Mouse (Mus musculus) spleen, embryonic (tissue): Measurements from ENCODE around the gene Gp9.
"Not testable (repeated sequence)": the region's sequence is repeated elsewhere in the genome, so short reads cannot be mapped to it uniquely, and the experiment has no call there.

Source experiments
- CTCF ChIA-PET: fragments of 350-600 bp; sonication (Branson Sonifier 250); formaldehyde crosslinking; loops from one replicate; lab custom pipeline; 2022; lab: Charles Lee

The Gp9 gene

DNA sequence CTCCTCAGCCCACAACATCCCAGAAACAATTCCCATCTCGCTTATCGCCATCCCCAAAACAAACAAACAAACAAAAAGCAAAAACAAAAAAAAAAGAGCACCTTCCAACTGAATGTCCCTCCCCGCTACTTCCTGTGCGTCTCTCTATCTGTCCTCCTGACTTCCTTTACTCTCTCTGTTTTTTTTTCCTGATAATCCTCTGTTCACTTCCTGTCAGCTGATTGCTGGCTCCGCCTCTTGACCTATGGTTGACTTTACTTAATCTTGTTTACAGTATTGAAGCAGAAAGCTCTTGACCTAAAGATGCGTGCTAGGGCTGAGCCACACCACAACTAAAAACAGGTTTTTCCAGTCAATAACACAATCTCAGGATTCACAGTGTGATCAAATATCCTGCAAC is 29.3 kb upstream of the Gp9 start:
- CTCF ChIA-PET = interaction anchor here (0.7 kb wide), 1 partner anchor 162 kb away, joined by 4 read pairs; no protein-coding TSS in a partner anchor

DNA sequence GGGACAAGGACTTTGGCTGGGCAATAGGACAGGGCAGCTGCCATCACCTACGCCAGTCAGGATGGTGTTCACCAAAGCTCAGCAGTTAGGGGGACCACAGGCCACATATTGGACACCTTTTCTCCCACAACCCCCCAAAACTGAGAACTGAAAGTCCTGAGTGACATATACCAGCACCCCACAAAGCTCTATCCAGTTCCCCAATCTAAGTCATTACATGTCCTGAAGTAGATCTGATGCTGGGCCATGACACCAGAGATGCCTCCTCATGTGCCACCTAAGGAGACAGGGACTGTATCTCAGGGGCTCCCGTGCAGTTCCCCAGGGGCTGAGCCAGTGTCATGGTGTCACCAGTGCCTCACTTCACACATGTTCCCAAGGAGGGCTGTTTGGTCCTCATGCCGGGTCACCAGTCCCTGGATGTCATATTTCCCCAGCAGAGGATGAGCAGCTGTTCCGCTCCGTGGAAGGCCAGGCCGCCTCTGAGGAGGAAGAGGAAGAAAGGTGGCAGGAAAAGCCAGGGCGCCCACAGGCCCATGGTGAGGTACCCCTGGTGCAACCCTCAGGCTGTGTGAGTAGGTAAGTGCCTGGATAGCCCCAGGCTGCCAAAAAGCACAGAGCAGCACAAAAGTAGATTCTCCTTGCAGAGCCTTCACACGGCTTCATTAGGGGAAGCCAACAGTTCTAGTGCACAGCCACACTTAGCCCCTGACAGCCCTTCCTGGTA is 27.5 kb upstream of the Gp9 start:
- CTCF ChIA-PET = interaction anchor here (0.9 kb wide), 1 partner anchor 9 kb away, joined by 4 read pairs; no protein-coding TSS in a partner anchor

DNA sequence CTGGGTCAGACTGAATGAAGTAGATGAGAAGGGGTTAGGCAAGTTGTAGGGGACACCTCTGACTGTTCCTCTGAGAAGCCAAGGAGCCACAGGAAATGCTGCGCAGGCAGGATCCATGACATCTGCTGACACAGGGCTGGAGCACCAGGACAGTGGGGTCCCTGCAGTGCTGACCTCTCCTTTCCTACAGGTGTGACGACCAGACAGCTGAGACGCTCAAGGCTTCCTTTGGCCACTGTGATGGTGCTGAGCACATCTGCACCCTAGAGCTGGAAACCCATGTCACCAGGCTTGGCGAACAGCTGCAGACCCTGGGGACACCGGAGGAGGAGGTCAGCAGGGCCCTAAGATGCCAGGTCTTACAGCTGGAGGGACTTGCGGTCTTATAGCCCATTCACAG is 26.3 kb upstream of the Gp9 start:
- CTCF ChIA-PET = no interaction called here

DNA sequence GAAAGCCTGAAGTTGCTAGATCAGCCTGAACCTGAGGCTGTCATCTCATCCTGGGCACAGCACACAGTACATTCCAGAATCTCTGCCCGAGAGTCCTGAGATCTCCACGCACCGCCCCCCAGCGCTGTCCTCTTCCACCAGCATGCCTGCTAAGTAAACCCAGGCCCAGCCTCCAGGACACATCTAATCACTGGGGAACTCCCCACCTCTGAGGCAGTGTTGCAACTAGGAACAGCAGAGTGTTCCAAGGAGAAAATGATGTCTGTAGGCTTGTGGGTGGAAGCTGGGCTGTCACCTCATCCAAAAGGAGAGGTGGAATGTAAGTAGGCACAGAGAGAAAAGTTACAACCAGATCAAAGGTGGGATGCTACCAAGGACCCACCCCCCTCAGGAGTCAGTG is 22.7 kb upstream of the Gp9 start:
- CTCF ChIA-PET = no interaction called here

DNA sequence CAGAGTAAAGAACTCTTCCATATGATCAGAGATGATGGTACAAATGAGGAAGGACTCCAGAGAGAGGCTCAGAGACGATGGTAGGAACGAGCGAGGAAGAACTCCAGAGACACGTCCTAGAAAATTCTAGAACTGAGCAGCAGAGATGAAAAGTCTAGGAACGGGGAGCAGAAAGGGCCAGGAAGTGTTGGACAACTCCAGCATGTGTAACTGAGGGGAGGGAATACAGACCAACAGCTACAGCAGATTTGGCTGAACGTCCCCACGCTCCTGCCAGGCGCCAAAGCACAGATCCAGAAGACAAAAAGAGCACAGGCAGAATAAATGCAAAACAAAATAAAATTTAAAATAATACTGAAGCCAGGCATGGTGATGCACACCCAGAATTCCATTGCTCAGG is 21.0 kb upstream of the Gp9 start:
- CTCF ChIA-PET = no interaction called here

DNA sequence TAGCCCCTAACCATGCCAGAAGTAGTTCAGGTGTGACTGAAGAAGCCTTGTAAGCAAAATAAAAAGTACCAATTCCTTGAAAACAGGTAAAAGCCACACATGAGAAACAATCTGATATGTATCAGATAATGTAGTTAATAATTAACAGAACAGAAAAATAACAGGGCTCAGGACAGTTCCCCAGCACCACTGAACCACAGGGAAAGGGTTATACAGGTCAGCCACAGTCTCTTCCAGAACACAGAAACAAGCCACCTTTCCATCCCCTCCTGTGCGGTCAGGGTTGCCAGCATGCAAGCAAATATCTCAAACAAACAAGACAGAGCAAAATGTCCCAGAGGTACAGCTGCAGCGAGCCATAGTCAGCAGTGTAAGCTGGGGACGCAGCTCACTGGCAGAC is 18.5 kb upstream of the Gp9 start:
- CTCF ChIA-PET = interaction anchor here (1.2 kb wide), 1 partner anchor 9 kb away, joined by 4 read pairs; no protein-coding TSS in a partner anchor

DNA sequence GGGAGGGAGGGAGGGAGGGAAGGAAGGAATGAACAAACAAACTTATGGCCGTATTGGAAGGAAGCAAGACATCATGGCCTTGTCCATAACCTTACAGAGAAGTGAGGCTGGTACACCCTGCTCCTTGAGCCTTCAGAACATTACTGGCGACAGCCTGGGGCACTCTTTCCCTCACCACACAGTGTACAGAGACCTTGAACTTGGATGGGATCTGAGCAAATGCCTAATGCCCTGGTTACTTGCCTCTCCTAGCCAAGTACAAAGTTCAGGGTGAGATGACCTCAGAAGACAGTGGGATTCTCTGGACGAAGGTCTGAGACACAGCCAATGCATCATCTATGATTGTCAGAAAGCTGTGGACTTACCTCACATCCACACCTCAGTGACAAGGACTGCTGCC is 18.0 kb upstream of the Gp9 start:
- CTCF ChIA-PET = no interaction called here

DNA sequence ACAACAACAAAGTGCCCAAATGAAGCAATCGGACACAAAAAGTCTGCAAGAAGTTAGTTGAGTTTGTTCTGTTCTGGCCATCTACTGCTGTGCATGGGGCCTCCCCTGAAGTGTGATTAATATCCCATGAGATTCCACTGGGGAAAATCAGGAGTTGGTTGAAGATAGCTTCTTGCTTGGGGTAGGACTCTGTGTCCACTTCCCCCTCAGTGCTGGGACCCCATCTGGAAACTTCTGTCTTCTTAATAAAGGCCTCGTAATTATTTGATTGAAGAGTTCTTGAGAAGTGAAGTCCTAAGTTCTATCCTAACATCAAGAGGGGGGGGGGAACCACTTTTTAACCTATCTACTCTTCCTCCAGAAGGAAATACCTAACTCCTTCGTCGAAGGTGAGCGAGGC is 15.7 kb upstream of the Gp9 start:
- CTCF ChIA-PET = interaction anchor here (0.6 to 0.7 kb wide), 2 partner anchors 239 to 704 kb away, joined by 4 read pairs; no protein-coding TSS in a partner anchor

DNA sequence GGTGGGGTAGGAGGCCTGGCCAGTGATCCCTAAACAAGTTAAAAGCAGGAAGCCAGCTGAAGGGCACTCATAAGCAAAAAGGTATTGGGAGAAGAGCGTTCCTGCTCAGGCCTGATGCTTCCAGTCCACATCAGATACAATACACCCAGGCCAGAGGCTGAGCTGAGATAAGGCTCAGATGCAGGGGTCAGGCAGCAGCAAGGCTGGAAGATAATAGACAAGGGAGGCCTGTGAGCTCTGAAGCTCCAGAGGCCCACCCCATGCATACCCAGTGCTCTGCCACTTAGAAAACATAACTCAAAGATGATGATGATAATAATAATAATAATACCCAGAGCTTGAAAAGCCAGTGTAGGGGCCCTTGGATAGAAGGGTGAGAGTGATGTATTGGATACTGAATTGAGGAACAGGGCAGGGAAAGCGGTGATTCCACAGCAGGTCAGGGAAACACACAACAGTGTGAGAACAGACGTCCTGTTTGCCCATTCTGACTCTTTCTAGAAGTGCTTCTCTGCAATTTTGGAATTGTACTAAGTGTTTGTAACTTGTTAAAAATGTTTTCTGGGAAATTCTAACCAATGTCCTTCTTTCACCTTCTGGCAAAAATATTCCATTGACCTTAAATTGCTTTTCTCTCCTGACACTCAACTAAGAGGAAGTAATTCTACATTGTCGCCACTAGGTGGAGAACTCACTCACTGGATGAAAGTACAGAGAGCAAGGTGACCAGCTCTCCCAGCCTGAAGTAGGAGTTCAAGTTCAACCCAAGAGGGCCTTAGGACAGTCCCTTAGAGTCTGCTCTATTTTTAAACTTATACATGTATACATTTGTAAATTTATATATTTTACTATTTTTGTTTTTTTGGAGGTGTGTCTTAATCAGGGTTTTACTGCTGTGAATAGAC is 14.2 kb upstream of the Gp9 start:
- CTCF ChIA-PET = no interaction called here

DNA sequence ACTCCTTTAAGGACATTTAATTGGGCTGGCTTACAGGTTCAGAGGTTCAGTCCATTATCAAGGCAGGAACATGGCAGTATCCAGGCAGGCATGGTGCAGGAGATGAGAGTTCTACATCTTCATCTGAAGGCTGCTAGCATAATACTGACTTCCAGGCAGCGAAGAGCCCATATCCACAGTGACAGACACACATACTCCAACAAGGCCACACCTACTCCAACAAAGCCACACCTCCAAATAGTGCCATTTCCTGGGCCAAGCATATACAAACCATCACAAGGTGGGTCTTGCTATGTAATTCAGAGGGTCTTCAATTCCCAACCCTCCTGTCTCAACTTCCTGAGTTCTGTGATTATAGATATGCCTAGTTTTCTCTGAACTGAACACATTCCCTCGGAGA is 13.6 kb upstream of the Gp9 start:
- CTCF ChIA-PET = not testable (repeated sequence)

DNA sequence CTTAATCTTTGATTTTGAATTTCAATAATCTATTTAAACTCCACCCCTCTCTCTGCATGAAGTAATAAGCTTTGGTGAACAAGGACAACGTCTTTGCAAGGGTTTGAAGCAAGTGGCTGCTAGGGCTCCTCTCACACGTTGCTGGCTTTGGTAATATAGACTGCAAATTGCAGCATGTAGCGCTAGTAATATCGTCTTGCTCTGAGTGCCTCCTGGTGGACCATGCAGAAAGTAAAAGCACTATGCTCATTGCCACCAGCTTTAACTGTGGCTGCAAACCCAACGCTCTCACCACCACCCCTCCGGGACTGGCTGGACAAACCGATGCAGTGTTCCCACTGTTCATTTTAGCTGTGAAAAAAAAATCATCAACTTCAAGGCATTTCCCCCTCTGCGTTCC is 7.2 kb upstream of the Gp9 start:
- CTCF ChIA-PET = interaction anchor here (0.9 kb wide), 1 partner anchor 212 kb away, joined by 15 read pairs; no protein-coding TSS in a partner anchor

DNA sequence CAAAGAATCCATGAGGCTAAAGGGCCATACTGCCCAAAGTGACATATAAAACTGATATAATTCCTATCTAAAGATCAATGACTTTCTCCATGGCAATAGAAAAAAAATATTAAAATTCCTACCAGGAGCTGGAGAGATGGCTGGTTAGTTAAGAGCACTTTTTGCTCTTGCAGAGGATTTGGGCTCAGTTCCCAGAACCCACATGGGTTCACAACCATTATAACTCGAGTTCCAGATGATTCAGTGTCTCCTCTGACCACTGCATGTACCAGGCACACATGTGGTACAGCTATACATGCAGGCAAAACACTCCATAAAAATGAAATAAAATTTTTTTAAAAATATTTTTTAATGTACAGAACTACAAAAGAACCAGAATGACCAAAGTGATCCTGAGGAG is 3.4 kb upstream of the Gp9 start:
- CTCF ChIA-PET = no interaction called here

DNA sequence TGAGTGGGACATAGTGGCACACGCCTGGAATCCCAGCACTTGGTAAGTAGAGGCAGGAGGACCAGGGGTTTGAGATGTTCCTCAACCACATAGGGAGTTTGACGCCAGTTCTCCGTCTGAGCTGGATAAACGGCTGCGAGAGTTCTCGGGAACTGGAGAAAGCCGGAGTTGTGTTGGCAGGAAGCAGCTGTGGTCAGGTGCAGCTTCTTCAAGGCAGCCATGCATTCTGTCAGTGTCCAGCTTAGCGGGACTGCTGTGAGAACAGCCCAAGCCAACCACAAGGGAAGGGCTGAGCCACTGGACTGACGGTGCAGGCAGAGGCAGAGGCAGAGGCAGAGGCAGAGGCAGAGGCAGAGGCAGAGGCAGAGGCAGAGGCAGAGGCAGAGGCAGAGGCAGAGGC is 3.0 kb upstream of the Gp9 start:
- CTCF ChIA-PET = interaction anchor here (0.5 kb wide), 1 partner anchor 222 kb away, joined by 4 read pairs; no protein-coding TSS in a partner anchor

DNA sequence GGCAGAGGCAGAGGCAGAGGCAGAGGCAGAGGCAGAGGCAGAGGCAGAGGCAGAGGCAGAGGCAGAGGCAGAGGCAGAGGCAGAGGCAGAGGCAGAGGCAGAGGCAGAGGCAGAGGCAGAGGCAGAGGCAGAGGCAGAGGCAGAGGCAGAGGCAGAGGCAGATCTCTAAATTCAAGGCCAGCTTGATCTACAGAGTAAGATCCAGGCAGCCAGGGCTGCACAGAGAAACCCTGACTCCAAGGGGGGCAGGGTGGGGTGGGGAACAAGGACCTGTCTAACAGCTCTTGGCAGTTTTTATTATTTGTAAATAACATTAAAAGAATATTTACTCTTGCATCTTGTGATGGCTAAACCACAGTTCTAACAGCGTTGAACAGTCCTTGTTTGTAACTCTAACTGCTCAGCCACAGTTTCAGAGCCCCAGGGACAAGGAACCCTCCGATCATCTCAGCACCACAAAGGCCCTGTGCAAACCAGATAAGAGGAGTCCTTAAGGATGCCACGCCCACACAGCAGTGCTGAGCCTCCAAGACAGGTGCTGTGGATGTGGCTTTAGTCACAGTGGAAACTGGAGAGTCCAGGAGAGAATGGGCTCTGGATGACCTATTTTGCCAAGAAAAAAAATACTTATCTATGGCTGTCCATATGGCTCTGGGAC is 2.2 kb upstream of the Gp9 start:
- CTCF ChIA-PET = no interaction called here

DNA sequence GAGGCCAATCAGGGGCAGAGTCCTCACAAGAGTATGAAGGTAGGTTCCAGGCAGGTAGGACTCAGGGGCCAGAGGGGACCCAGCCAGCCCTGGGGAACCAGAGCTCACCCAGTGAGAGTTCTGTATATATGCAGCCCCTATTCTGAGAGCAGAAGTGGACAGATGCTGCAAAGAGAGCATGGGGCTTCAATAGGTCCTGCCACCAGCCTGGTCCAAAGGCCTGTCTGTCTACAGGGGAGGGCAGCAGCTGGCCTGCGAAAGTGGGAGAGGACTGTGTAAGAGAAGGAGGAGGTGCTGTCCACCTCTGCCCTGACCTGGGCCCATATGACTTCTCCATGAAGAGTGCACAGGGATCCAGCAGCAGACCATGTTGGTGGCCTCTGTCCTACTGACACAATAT is 1.2 kb upstream of the Gp9 start:
- CTCF ChIA-PET = no interaction called here

DNA sequence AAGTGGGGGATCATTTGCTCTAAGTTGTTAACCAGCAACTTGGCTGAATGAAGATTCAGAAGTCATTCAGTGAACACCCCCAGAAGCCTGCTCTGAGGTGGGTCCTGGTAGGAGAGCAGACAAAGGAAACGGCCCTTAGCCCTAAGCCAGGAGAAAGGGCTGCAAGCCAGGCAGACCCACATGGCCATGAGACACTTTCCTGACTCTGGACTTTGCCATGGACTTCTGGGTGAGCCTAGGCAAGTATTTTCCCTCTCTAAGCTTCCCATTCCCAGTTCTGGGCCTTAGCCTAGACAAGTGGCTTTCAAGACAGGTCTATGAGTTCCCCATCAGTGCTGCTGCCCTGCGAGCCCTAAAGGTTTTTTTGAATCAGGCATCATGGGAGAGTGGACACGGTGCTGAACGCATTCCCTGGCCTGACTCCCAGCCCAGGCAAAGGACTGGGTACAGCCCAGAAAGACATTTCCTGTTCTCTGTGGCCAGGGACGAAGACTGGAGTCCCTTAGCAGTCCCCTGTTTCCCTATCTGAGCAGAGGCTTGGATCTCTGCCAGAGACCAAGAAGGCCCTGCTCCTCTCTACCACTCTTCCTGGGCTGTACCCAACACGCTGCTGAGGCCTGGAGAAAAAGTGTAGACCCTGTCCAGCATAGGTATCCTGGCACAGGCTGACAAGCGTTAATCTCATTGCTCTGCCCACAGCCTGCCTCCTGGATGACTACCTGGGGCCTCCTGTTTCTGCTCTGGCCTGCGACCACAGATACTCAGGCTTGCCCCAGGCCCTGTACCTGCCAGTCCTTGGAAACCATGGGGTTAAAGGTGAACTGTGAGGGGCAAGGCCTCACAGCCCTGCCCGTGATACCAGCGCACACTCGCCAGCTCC is 662 bp downstream of the Gp9 start:
- CTCF ChIA-PET = no interaction called here

DNA sequence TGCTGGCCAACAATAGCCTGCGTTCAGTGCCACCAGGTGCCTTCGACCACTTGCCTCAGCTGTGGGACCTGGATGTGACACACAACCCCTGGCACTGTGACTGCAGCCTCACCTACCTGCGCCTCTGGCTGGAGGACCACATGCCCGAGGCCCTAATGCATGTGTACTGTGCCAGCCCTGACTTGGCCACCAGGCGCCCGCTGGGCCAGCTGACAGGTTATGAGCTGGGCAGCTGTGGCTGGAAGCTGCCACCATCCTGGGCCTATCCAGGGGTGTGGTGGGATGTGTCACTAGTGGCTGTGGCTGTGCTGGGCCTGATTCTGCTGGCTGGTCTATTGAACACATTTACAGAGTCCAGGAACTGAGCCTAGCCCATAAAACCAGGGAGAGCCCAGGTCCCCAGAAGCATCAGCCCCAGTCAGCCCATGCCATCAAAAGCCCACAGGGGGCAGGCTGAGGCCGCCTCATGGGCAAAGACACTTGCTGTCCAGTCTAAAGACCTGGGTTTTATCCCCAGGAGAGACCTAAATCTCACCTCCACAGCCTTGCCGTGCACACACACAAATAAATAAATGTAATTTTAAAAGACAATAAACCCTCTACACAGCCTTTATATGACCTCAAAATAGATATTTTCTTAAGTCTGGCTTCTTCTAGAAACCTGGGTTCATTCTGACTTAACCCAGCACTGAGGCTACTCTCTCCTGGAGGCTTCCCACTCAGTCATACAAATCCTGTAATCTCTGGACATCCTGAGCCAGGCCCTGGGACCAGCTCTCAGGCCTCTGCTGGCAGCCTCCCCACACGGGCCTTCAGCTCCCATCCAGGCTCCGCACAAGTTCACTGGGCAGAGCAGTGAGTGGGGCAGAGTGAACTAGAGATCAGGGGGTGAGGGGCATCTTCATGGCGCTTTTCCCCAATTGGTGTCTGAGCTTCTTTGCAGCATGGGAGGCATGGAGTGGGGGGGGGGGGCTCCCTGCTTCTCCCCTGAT is 1.6 kb downstream of the Gp9 start:
- CTCF ChIA-PET = interaction anchor here (0.6 kb wide), 1 partner anchor 237 kb away, joined by 3 read pairs; no protein-coding TSS in a partner anchor

DNA sequence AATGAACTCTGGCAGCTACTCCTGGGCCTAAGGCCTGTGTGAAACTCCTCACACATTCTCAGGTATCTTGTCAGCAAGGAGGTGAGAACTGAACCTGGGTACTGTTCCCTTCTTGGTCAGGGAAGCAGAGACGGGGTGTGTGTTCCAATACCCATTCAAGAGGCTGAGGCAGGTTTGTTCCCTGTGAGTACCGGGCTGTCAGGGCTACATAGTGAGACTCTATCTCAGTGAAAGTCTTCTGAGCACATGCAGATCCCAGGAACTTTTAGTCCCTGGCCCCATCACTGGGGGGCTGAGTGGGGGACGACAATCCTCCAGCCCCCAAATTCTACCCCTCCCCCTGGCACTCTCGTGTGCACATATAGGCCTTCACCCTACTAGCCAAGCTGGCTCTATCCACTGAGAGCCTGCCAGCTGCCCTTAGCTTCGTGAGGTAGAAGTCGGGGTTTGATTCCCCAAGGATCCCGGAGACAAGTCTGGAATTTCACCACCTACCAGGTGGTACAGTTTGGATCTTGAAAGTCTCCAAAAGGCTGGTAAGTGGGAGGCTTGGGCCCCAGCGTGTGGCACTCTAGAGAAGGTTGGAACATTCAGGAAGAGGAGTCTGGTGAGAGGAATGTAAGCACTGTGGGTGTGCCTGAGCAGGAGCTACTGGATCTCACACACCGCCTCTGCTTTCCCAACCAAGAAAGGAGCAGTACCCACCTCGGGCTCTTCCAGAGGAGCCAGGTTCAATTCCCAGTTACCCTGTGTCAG is 2.9 kb downstream of the Gp9 start:
- CTCF ChIA-PET = no interaction called here

DNA sequence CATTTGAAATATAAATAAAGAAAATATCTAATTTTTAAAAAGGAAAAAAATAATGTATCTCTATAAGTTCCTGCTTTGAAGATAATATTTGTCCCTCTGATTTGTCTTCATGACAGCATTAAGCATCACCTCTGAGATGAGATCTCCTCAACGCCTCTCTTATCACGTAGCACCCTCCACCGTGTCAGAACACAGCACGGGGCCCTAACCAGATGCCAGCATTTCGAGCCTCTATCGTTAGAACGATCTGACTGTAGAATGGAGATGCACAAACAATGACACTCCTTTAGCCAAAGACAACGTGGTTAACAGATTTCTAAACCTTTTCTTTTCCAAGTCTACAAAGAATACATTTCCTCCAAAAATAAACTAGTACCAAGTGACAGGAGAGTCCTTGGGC is 6.2 kb downstream of the Gp9 start:
- CTCF ChIA-PET = no interaction called here
